Mouse (Mus musculus): ENCODE data around the gene Gm13279. TPM values are rescaled to one million over a fixed set of nuclear protein-coding genes. Genes with fewer than 3 reads are reported as not detected.
"Not testable (repeated sequence)": the region's sequence is repeated elsewhere in the genome, so short reads cannot be mapped to it uniquely, and the experiment has no call there.

Gm13279 gene
- polyA plus RNA-seq, 1 experiment from 2014 or later, result not detected

- not testable (repeated sequence) for H3K4me1 ChIP-seq; H3K27ac ChIP-seq; ATAC-seq (ENCODE audit: insufficient number of reproducible peaks, insufficient read depth, low FRiP score, low TSS enrichment); H3K27me3 ChIP-seq; H3K36me3 ChIP-seq; H3K9me3 ChIP-seq; H3K9ac ChIP-seq
- no CpG with 5 or more reads among the region's 8 CpGs for WGBS
- Histone ChIP-seq H3K4me3 (0 out of 2 replicates have a peak within 1 kb of the TSS, but pooled peaks have one; percentile 22), H3K4me2 (replicated peaks) (peak within 1 kb of the TSS; percentile 32; the same call in 1 of the 2 replicates)
These were observed 8.0 kb downstream of the Gm13279 start, which contains the start of gene Gm13288 for GRCm38 (mm10) chr4:88805231-88805630. Gene Gm13288, plus strand, starts transcription at chr4:88805531.

DNA sequence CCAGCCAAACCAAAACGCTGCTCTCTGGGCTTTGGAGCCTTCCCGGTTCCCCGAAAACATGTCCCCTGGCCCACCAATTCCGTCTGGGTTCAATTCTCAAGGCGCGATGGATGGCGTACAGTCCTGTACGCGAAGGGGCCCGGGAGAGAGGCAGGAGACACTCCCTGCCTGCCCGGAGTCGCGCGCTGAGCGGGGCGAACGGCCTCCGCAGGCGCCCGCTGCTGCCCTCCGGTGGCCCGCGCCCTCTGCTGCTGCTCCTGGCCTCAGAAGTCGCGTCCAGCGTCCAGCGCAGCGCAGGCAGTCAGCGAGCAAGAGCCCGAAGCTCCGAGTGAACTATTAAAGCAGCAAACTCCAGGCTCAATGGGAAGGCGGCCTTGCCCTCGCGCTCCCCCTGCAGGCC is 8.6 kb downstream of the Gm13279 start:
- not testable (repeated sequence) for H3K36me3 ChIP-seq; H3K9me3 ChIP-seq; H3K27ac ChIP-seq; ATAC-seq (ENCODE audit: insufficient number of reproducible peaks, insufficient read depth, low FRiP score, low TSS enrichment); H3K9ac ChIP-seq; H3K27me3 ChIP-seq; H3K4me1 ChIP-seq
- WGBS, result 0% methylated on average over 14 of the region's 34 CpGs
- 0 out of 2 replicates have a peak overlapping the region, but pooled peaks have one; percentile 22 for H3K4me3 ChIP-seq
- peak overlapping the region; percentile 32; the same call in 1 of the 2 replicates for H3K4me2 ChIP-seq (replicated peaks)

DNA sequence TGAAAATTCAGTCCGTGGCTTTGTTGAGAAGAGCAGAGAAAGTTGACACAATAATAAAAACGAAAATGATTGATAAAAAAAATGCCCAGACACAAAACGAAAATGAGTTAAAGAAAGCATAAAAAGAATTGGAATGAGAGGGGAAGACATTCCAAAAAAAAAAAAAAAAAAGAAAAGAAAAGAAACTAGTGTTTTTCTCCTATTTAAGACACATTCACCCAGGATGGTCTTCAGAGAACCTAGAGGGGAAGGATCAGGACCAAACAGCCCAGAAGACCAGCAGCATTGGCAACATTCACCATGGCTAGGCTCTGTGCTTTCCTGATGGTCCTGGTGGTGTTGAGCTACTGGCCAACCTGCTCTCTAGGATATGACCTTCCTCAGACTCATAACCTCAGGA is 18.7 kb downstream of the Gm13279 start, which contains the start of gene Ifna7:
Ifna7 (plus strand) TSS at position 301 of the 400 bp plus-strand sequence.
- H3K4me1 ChIP-seq, result no peaks in the 10 kb centered on the region
- H3K36me3 ChIP-seq, result no peaks in the 10 kb centered on the region
- no peak within 1 kb of the TSS for H3K9ac ChIP-seq
- no peak for ATAC-seq (ENCODE audit: insufficient number of reproducible peaks, insufficient read depth, low FRiP score, low TSS enrichment)
- no peaks in the 10 kb centered on the region for H3K9me3 ChIP-seq
- 61% methylated on average over 3 of the region's 3 CpGs for WGBS
- no peak within 1 kb of the TSS for H3K4me3 ChIP-seq
- H3K27ac ChIP-seq, result no peak within 1 kb of the TSS
- H3K4me2 ChIP-seq (replicated peaks), result no peak within 1 kb of the TSS
- no peaks in the 10 kb centered on the region for H3K27me3 ChIP-seq

- Histone ChIP-seq H3K4me2 (replicated peaks) (no peak within 1 kb of the TSS), H3K36me3 (no peaks in the 10 kb centered on the region), H3K4me3 (no peak within 1 kb of the TSS), H3K27me3 (no peaks in the 10 kb centered on the region), H3K9me3 (no peaks in the 10 kb centered on the region), H3K4me1 (no peaks in the 10 kb centered on the region), H3K27ac (no peak within 1 kb of the TSS), H3K9ac (no peak within 1 kb of the TSS)
- 96% methylated on average over 1 of the region's 1 CpGs for WGBS
- no peak for ATAC-seq (ENCODE audit: insufficient number of reproducible peaks, insufficient read depth, low FRiP score, low TSS enrichment)
These were observed 22.5 kb downstream of the Gm13279 start, which contains the start of gene Ifna11 for GRCm38 (mm10) chr4:88819659-88820058. Gene Ifna11, plus strand, starts transcription at chr4:88819959.

DNA sequence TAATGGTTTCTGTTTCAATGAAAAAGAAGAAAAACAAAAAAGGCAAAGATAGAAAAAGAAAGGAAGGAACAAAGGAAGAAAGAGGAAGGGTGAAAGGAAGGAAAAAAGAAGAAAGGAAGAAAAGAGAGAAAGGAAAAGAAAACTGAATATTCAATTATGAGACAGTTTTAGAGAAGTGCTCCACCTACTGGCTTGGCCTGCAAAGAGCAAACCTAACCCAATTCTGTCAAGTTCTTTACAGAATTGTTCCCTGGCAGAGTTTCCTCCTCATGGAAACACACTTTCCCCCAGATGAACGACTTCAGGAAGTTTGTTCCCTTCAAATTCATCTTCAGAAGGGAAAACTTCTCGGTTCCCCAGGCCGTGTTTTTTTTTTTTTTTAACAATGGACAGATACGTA is 25.8 kb downstream of the Gm13279 start:
- ATAC-seq (ENCODE audit: insufficient number of reproducible peaks, insufficient read depth, low FRiP score, low TSS enrichment), result no peak
- no peak overlapping the region for H3K27ac ChIP-seq
- no peaks in the 10 kb centered on the region for H3K36me3 ChIP-seq
- WGBS, result 26% methylated on average over 4 of the region's 4 CpGs
- no peaks in the 10 kb centered on the region for H3K4me1 ChIP-seq
- H3K9ac ChIP-seq, result no peak overlapping the region
- H3K9me3 ChIP-seq, result no peaks in the 10 kb centered on the region
- no peak overlapping the region for H3K4me2 ChIP-seq (replicated peaks)
- no peak overlapping the region for H3K4me3 ChIP-seq
- no peaks in the 10 kb centered on the region for H3K27me3 ChIP-seq

- H3K4me1 ChIP-seq; H3K4me3 ChIP-seq; H3K27ac ChIP-seq; H3K36me3 ChIP-seq; H3K4me2 ChIP-seq (replicated peaks); H3K27me3 ChIP-seq; ATAC-seq (ENCODE audit: insufficient number of reproducible peaks, insufficient read depth, low FRiP score, low TSS enrichment); H3K9ac ChIP-seq; H3K9me3 ChIP-seq: not testable (repeated sequence)
These were observed 29.9 kb downstream of the Gm13279 start, which contains the start of gene Ifna6 for GRCm38 (mm10) chr4:88827116-88827515. Gene Ifna6, plus strand, starts transcription at chr4:88827416.

DNA sequence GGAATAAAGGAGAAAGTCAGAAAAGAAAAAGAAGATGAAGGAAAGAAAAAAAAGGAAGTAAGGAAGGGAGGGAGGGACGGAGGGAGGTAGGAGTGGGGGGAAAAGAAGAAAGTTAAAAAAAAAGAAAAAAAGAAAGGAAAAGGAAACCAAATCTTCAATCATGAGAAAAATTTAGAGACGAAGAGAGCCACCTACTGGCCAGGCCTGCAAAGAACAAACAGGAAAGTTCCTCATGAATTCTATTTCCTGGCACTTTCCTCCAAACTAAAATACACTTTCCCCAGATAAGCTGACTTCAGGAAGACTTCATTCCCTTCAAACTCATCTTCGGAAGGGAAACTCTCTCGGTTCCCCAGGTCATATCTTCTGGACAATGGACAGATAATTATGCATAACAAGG is 33.3 kb downstream of the Gm13279 start:
- ATAC-seq (ENCODE audit: insufficient number of reproducible peaks, insufficient read depth, low FRiP score, low TSS enrichment), result no peak
- Histone ChIP-seq H3K27me3 (no peaks in the 10 kb centered on the region), H3K4me2 (replicated peaks) (no peak overlapping the region), H3K27ac (no peak overlapping the region), H3K9me3 (no peaks in the 10 kb centered on the region), H3K36me3 (no peaks in the 10 kb centered on the region), H3K4me1 (no peaks in the 10 kb centered on the region), H3K4me3 (no peak overlapping the region), H3K9ac (no peak overlapping the region)
- 35% methylated on average over 4 of the region's 4 CpGs for WGBS

GRCm38 (mm10) chr4:88835225-88835624 is 38.0 kb downstream of the Gm13279 start, which contains the start of gene Ifna5:
Gene Ifna5, plus strand, starts transcription at chr4:88835525.
- H3K27me3 ChIP-seq, result not testable (repeated sequence)
- WGBS, result 78% methylated on average over 1 of the region's 1 CpGs

DNA sequence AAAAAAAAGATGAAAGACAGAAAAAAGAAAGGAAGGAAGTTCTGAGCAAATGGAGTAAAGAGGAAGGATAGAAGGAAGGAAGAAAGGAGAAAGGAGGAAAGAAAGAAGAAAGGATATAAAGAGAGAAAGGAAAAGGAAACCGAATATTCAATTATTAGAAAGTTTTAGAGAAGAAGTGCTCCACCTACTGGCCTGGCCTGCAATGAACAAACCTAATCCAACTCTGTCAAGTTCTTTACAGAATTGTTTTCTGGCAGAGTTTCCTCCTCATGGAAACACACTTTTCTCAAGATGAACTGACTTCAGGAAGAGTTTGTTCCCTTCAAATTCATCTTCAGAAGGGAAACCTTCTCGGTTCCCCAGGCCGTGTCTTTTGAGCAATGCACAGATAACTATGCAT is 41.6 kb downstream of the Gm13279 start:
- WGBS, result 43% methylated on average over 3 of the region's 3 CpGs
- Histone ChIP-seq H3K27ac (no peak overlapping the region), H3K27me3 (no peaks in the 10 kb centered on the region), H3K4me2 (replicated peaks) (no peak overlapping the region), H3K4me1 (no peaks in the 10 kb centered on the region), H3K4me3 (no peak overlapping the region), H3K36me3 (no peaks in the 10 kb centered on the region), H3K9me3 (no peaks in the 10 kb centered on the region), H3K9ac (no peak overlapping the region)
- ATAC-seq (ENCODE audit: insufficient number of reproducible peaks, insufficient read depth, low FRiP score, low TSS enrichment), result no peak

More at GRCm38 (mm10) chr4:88835225-88835624, 38.0 kb downstream of the Gm13279 start, which contains the start of gene Ifna5:
- not testable (repeated sequence) for H3K27ac ChIP-seq; H3K36me3 ChIP-seq; H3K4me2 ChIP-seq (replicated peaks); H3K9ac ChIP-seq; ATAC-seq (ENCODE audit: insufficient number of reproducible peaks, insufficient read depth, low FRiP score, low TSS enrichment); H3K4me3 ChIP-seq; H3K9me3 ChIP-seq; H3K4me1 ChIP-seq

DNA sequence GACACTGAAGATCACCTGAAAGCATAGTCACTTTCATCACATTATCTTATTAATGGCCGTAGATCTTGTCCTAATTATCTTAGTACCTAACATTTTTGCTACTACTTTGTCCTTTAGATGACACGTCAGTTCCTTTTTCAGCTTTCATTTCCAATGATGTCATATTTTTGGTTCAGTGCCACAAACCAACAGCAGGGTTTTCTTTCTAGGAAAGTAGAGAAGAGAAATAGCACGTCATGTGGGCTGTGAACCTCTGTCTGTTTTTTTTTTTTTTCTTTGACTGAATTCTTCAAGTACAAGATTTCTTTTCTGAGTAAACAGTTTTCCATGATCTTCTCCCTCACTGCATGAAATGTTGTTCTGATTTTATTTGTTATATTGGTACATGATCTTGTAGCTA is 42.9 kb downstream of the Gm13279 start:
- no peaks in the 10 kb centered on the region for H3K4me1 ChIP-seq
- WGBS, result 75% methylated on average over 3 of the region's 3 CpGs
- H3K9me3 ChIP-seq, result no peaks in the 10 kb centered on the region
- H3K4me3 ChIP-seq, result no peak overlapping the region
- no peaks in the 10 kb centered on the region for H3K27me3 ChIP-seq
- H3K9ac ChIP-seq, result no peak overlapping the region
- no peak overlapping the region for H3K27ac ChIP-seq
- no peaks in the 10 kb centered on the region for H3K36me3 ChIP-seq
- no peak overlapping the region for H3K4me2 ChIP-seq (replicated peaks)
- ATAC-seq (ENCODE audit: insufficient number of reproducible peaks, insufficient read depth, low FRiP score, low TSS enrichment), result no peak

GRCm38 (mm10) chr4:88841438-88841911 is 44.3 kb downstream of the Gm13279 start, which contains the start of gene Ifna4:
Gene Ifna4, plus strand, starts transcription at chr4:88841861.
- Histone ChIP-seq H3K27ac (no peak within 1 kb of the TSS), H3K27me3 (no peaks in the 10 kb centered on the region), H3K9me3 (no peaks in the 10 kb centered on the region), H3K4me1 (no peaks in the 10 kb centered on the region), H3K9ac (no peak within 1 kb of the TSS), H3K4me2 (replicated peaks) (no peak within 1 kb of the TSS), H3K36me3 (no peaks in the 10 kb centered on the region), H3K4me3 (no peak within 1 kb of the TSS)
- ATAC-seq (ENCODE audit: insufficient number of reproducible peaks, insufficient read depth, low FRiP score, low TSS enrichment), result no peak
- 43% methylated on average over 2 of the region's 2 CpGs for WGBS

GRCm38 (mm10) chr4:88845334-88845733 is 48.1 kb downstream of the Gm13279 start:
- H3K4me1 ChIP-seq, result no peaks in the 10 kb centered on the region
- no peak overlapping the region for H3K27ac ChIP-seq
- H3K4me3 ChIP-seq, result no peak overlapping the region
- WGBS, result 54% methylated on average over 2 of the region's 2 CpGs
- no peak overlapping the region for H3K9ac ChIP-seq
- no peaks in the 10 kb centered on the region for H3K36me3 ChIP-seq
- no peaks in the 10 kb centered on the region for H3K27me3 ChIP-seq
- no peak overlapping the region for H3K4me2 ChIP-seq (replicated peaks)
- H3K9me3 ChIP-seq, result no peaks in the 10 kb centered on the region
- no peak for ATAC-seq (ENCODE audit: insufficient number of reproducible peaks, insufficient read depth, low FRiP score, low TSS enrichment)
